In the genomic region with DNA sequence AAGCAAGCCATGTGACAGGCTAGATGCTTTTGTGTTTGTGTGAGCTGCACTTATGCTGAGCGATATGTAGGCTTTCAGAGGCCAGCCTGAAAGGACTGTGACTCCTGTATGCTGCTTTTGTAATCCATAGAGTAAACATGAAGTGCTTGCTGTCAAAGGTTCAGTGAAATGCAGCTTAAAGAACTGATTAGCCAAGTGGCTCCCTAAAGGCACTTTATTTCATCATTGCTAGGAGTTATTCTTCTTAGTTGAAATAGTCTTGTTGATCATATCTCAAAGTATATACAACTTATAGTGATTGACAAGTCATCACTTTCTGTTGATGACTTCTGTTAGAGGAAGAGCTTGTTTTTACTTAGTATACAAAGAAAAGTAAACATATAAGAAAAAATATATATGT, we compare ENCODE assay signal across 20 mouse cellular contexts.
DNase-seq lines count a peak whose midpoint lies in the region; ATAC-seq and TF ChIP-seq lines count a peak whose summit lies in the region.
"Had no signal": no experiment of that assay in that cellular context is flagged by ENCODE, and none has a peak within 500 bp of the region (broad histone marks: within the 10 kb centered on the region; RNA-seq: fewer than 3 reads in every experiment).

No protein-coding gene starts in this region.

- H3K27me3 ChIP-seq in heart, embryonic 12.5 days (replicated peaks), result no peaks in the 10 kb centered on the region
- H3K27me3 ChIP-seq in heart, embryonic 16.5 days (ENCODE audit: control insufficient read depth, insufficient read depth, low read length), result no peaks in the 10 kb centered on the region
- H3K27me3 ChIP-seq in liver, postnatal 0 days (ENCODE audit: insufficient read depth, low read length), result no peaks in the 10 kb centered on the region
- no peaks in the 10 kb centered on the region for H3K27me3 ChIP-seq in liver, embryonic 11.5 days (replicated peaks; ENCODE audit: control insufficient read depth, insufficient read depth, low read length)
- H3K27me3 ChIP-seq: forebrain, embryonic 12.5 days; hindbrain, embryonic 15.5 days had no signal

- H3K27ac ChIP-seq in heart, embryonic 12.5 days (ENCODE audit: poor library complexity, severe bottlenecking), result no peak overlapping the region
- peak overlapping the region; percentile 82 for H3K27ac ChIP-seq in heart, embryonic 16.5 days (ENCODE audit: low read length)
- H3K27ac ChIP-seq in liver, postnatal 0 days (ENCODE audit: low read depth), result no peak overlapping the region
- no peak overlapping the region for H3K27ac ChIP-seq in liver, embryonic 11.5 days (ENCODE audit: low read depth, low read length)
- H3K27ac ChIP-seq: forebrain, embryonic 12.5 days; hindbrain, embryonic 15.5 days had no signal

- TF ChIP-seq EP300 in liver, postnatal 0 days (IDR thresholded peaks at IDR 0.05; ENCODE audit: low read depth), result no peak

- peaks cover 15% of the 10 kb centered on the region for H3K4me1 ChIP-seq in heart, embryonic 12.5 days (replicated peaks)
- peaks cover 21% of the 10 kb centered on the region for H3K4me1 ChIP-seq in heart, embryonic 16.5 days (ENCODE audit: control insufficient read depth, insufficient read depth, low read length)
- H3K4me1 ChIP-seq in liver, postnatal 0 days (ENCODE audit: insufficient read depth), result no peaks in the 10 kb centered on the region
- no peaks in the 10 kb centered on the region; the same call in 1 of the 2 replicates for H3K4me1 ChIP-seq in liver, embryonic 11.5 days (replicated peaks; ENCODE audit: control insufficient read depth, insufficient read depth, low read length)
- H3K4me1 ChIP-seq: forebrain, embryonic 12.5 days; hindbrain, embryonic 15.5 days had no signal

- H3K9me3 ChIP-seq in heart, embryonic 12.5 days (replicated peaks), result no peaks in the 10 kb centered on the region
- no peaks in the 10 kb centered on the region for H3K9me3 ChIP-seq in heart, embryonic 16.5 days (replicated peaks; ENCODE audit: control insufficient read depth, low read length)
- H3K9me3 ChIP-seq in liver, postnatal 0 days (ENCODE audit: low read length), result no peaks in the 10 kb centered on the region
- H3K9me3 ChIP-seq in liver, embryonic 11.5 days (ENCODE audit: control insufficient read depth, low read length), result no peaks in the 10 kb centered on the region
- H3K9me3 ChIP-seq: forebrain, embryonic 12.5 days; hindbrain, embryonic 15.5 days had no signal

- no peak overlapping the region for H3K4me3 ChIP-seq in heart, embryonic 12.5 days
- H3K4me3 ChIP-seq in heart, embryonic 16.5 days (ENCODE audit: low read length), result no peak overlapping the region
- no peak overlapping the region for H3K4me3 ChIP-seq in liver, postnatal 0 days (ENCODE audit: low read depth, low read length)
- no peak overlapping the region for H3K4me3 ChIP-seq in liver, embryonic 11.5 days (ENCODE audit: low read depth, low read length)
- H3K4me3 ChIP-seq: forebrain, embryonic 12.5 days; hindbrain, embryonic 15.5 days had no signal

- no peaks in the 10 kb centered on the region for H3K36me3 ChIP-seq in heart, embryonic 12.5 days
- no peaks in the 10 kb centered on the region for H3K36me3 ChIP-seq in heart, embryonic 16.5 days (ENCODE audit: control insufficient read depth, insufficient read depth)
- H3K36me3 ChIP-seq in liver, postnatal 0 days (replicated peaks; ENCODE audit: insufficient read depth, low read length), result no peaks in the 10 kb centered on the region
- H3K36me3 ChIP-seq in liver, embryonic 11.5 days (ENCODE audit: control insufficient read depth, insufficient read depth, low read length), result no peaks in the 10 kb centered on the region
- H3K36me3 ChIP-seq: forebrain, embryonic 12.5 days; hindbrain, embryonic 15.5 days had no signal

- H3K4me2 ChIP-seq in heart, embryonic 12.5 days, result no peak overlapping the region
- no peak overlapping the region for H3K4me2 ChIP-seq in heart, embryonic 16.5 days (ENCODE audit: low read depth, low read length)
- H3K4me2 ChIP-seq in liver, postnatal 0 days (ENCODE audit: low read depth, low read length), result no peak overlapping the region
- H3K4me2 ChIP-seq in liver, embryonic 11.5 days, result no peak overlapping the region
- H3K4me2 ChIP-seq: forebrain, embryonic 12.5 days; hindbrain, embryonic 15.5 days had no signal

- 55% methylated on average over 1 of the region's 1 CpGs for WGBS in heart, embryonic 12.5 days
- 49% methylated on average over 1 of the region's 1 CpGs for WGBS in heart, embryonic 16.5 days
- 69% methylated on average over 1 of the region's 1 CpGs for WGBS in liver, postnatal 0 days (ENCODE audit: insufficient replicate concordance)
- WGBS in liver, embryonic 11.5 days, result 86% methylated on average over 1 of the region's 1 CpGs

- no peak overlapping the region for H3K9ac ChIP-seq in heart, embryonic 12.5 days
- 0 out of 2 replicates have a peak overlapping the region, but pooled peaks have one; percentile 11 for H3K9ac ChIP-seq in heart, embryonic 16.5 days (ENCODE audit: low read length)
- no peak overlapping the region for H3K9ac ChIP-seq in liver, postnatal 0 days (replicated peaks)
- no peak overlapping the region for H3K9ac ChIP-seq in liver, embryonic 11.5 days (ENCODE audit: low read depth, low read length)
- H3K9ac ChIP-seq: forebrain, embryonic 12.5 days; hindbrain, embryonic 15.5 days had no signal

- TF ChIP-seq CTCF in liver, postnatal 0 days (IDR thresholded peaks at IDR 0.05; ENCODE audit: low read depth), result no peak

- DNase-seq in heart, adult 11 months, result peak; percentile 39
- DNase-seq in heart, adult 8-10 months (ENCODE audit: low spot score), result no peak
- DNase-seq in liver, postnatal 0 days, result no peak
- DNase-seq in liver, embryonic 11.5 days (ENCODE audit: low spot score), result no peak
- DNase-seq in gonadal fat pad, adult 2 months (ENCODE audit: low read depth), result peak; percentile 75
- DNase-seq: adrenal gland, adult 2 months; adrenal gland, postnatal 25 days; cerebellum, adult 2 months; cerebellum, postnatal 10 days; gastrocnemius, postnatal 14 days; heart, postnatal 10 days; kidney, adult 9 months had no signal

- no peak for ATAC-seq in heart, embryonic 12.5 days (ENCODE audit: insufficient number of reproducible peaks, low FRiP score)
- ATAC-seq in heart, embryonic 16.5 days (replicated peaks; ENCODE audit: extremely low read depth, insufficient read depth, low FRiP score), result no peak
- ATAC-seq in liver, postnatal 0 days, result peak; percentile 51
- ATAC-seq in liver, embryonic 11.5 days (replicated peaks; ENCODE audit: low FRiP score), result no peak
- ATAC-seq in cerebellum, adult (ENCODE audit: insufficient number of reproducible peaks, low FRiP score, low TSS enrichment), result no peak
- ATAC-seq: forebrain, embryonic 16.5 days; inflammation-experienced regulatory T-cells, adult 6 months; intestine, postnatal 0 days had no signal

Comparison
In these comparisons a context has a peak if more than half of its experiments do, and no peak if none do; other contexts are left out.
1. DNase-seq: peak in heart, adult 11 months (single experiment) and gonadal fat pad, adult 2 months (single experiment); none in heart, adult 8-10 months (single experiment), liver, postnatal 0 days (single experiment) and liver, embryonic 11.5 days (single experiment).